Mouse (Mus musculus): Measurements from ENCODE around the gene Unc13d.
"Not testable (repeated sequence)": the region's sequence is repeated elsewhere in the genome, so short reads cannot be mapped to it uniquely, and the experiment has no call there.

Unc13d gene

DNA sequence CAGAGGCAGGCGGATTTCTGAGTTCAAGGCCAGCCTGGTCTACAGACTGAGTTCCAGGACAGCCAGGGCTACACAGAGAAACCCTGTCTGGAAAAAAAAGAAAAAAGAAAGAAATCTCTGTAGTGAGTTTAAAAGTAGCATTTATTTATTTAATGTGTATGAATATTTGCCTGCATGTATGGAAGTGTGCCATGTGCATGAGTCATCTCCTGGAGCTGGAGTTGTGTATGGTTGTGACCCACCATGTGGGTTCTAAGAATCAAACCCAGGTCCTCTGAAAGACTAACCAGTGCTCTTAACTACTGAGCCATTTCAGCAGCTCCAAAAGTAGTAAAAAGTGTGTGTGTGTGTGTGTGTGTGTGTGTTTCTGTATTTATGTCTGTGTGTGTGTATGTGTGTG lies 34.5 kb downstream of the Unc13d start:
- no peak for DNase-seq (ENCODE audit: low spot score)

DNA sequence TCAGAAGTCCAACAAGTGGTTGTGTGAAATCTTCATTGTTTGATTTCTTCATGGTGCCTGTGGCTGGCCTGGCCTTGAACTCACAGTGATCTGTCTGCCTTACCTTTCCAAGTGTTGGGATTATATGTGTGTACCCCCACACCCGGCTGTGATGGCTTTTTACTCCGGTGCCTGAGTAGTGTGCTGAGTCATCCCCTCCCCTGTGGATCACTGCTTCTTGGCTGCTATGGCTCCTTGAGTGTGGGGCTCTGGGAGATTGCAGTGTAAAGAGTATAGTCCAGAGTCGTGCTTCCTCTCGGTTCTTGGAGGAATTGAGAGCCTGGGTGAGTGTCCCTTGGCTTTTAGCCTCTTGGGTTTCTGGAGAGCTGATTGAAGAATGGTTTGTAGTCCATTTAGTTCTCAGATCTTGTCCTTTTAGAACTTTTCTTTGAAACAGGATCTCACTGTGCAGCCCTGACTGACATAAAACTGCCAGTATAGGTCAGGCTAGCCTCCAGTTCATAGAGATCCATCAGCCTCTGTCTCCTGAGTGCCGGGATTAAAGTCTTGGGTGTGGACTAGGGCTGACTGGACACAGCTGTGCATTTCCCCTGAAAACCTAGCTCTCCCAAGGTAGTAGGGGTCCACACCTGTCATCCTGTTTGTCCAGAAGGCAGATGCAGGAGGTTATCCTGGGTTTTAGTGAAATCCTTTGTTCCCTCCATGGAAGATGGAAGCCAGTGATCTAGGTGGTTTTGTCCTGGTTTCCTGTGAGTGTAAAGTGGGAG lies 35.2 kb downstream of the Unc13d start:
- no peak for DNase-seq (ENCODE audit: low spot score)

DNA sequence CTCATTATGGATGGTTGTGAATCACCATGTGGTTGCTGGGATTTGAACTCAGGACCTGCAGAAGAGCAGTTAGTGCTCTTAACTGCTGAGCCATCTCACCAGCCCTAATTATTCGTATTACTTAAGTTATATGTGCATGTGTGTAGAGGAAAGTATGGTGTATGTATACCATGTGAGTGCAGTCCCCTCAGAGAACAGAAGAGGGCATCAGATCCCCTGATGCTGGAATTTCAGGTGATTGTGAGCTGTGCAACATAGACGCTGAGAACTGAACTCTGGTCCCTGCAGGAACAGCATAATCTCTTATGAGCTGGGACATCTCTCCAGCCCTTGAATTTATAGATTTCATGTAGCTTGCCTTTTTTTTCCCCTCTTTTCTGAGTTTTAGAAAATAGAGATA lies 35.9 kb downstream of the Unc13d start:
- no peak for DNase-seq (ENCODE audit: low spot score)

DNA sequence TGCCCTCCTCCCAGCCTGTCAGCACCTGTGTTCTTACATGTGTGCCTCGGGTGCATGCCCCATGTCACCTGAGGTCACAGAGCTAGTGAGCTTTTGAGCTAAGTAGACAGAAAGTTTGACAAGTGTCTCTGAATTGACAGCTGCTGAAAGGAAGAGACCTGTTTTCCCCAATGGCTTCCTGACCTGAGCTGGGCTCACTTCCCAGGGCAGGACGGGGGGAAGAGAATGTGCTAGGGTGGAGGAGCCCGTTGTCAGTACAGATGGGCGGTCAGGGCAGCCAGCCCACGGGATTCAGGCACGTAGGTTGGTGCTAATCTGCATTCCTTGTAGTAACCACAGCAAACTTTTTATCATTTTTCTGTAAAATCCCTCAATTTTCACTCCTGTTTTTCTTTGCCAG lies 37.2 kb downstream of the Unc13d start:
- DNase-seq (ENCODE audit: low spot score), result no peak

DNA sequence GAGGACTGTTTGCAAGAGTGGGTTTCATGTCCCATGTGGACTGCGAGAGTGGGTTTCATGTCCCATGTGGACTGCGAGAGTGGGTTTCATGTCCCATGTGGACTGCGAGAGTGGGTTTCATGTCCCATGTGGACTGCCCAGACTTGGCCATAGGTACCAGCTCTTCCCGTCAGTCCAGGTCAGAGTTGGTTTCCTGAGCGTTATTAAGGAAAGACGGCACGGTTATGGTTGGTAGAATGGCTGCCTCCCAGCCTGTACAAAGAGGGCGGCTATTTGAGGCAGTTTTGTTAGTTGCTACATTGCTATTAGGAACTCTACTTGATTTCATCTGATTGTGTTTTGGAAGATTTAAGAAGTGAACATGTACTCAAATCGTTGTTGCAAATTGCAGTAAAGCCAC lies 39.9 kb downstream of the Unc13d start:
- DNase-seq (ENCODE audit: low spot score), result no peak

DNA sequence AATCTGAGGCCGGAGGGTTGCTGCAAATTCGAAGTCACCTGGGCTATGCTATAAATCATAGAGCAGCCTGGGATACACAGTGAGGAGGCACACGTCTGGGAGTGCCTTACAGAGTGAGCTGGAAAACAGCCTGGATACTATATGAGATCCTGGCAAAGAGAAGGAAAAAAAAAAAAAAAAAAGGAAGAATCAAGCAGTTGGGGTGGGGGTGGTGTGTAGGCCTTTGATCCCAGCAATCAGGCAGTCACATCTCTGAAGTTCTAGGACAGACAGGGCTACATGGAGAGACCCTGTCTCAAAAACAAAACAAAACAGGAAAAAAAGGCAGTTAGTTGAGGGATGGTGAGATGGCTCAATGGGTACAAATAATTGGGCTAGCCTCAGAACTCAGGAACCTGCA lies 41.1 kb downstream of the Unc13d start:
- no peak for DNase-seq (ENCODE audit: low spot score)

DNA sequence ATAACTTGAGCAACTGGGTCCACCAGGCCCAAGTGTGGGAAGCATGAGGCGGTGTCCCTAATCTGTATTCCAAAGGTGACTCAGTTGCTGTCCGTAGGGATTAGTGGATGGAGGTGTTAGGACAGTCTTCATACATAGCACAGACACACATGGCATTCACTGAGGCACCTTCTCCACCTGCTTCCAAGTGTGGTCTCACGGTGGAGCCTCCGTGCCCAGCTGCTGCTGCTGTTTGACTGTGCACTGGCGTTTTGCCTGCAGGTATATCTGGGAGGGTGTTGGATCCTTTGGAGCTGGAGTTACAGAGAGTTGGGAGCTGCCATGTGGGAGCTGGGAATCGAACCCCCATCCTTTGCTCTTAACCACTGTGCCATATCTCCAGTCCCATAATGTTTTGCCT lies 43.2 kb downstream of the Unc13d start:
- DNase-seq (ENCODE audit: low spot score), result no peak

DNA sequence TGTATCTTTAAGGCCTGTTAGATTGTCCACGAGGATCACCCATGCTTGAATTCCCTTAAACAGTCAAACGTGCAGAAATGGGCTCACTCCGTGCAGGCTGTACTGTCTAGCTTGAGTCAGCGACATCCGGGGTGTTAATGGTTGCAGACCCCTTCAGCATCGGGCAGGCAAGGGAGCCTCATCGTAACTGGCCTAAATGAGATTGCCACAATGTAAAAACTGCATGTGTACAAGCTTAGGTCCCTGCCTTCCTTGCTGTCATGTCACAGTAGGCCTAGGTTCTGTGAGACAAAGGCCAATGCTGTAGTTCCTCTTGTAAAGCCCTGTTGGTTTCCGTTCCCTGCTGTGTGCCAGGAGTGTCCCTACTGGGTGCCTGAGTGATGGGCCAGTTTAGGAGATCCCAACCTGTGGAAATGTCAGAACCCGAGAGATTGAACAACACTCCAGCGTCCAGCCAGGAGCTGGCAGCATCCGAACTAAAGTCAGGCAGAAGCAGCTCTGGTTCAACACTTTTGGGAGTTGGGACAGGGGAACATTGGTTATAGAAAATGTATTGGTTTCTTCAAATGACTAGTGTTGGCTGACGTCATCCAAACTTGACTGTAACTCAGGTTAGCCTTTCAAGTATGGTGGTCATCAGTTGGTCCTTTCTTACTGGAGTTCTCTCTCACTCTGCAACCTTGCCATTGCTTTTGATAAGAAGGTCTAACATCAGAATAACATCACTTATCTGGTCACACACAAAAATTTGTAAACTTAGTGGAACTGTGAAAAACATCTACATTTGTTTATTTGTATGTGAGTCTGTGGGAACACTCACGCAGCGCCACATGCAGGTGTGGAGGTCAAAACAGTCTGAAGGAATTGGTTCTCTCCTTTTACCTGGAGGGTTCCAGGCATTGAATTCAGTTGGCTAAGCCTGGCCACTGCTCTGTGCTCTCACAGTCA lies 46.6 kb downstream of the Unc13d start:
- DNase-seq (ENCODE audit: low spot score), result no peak

DNA sequence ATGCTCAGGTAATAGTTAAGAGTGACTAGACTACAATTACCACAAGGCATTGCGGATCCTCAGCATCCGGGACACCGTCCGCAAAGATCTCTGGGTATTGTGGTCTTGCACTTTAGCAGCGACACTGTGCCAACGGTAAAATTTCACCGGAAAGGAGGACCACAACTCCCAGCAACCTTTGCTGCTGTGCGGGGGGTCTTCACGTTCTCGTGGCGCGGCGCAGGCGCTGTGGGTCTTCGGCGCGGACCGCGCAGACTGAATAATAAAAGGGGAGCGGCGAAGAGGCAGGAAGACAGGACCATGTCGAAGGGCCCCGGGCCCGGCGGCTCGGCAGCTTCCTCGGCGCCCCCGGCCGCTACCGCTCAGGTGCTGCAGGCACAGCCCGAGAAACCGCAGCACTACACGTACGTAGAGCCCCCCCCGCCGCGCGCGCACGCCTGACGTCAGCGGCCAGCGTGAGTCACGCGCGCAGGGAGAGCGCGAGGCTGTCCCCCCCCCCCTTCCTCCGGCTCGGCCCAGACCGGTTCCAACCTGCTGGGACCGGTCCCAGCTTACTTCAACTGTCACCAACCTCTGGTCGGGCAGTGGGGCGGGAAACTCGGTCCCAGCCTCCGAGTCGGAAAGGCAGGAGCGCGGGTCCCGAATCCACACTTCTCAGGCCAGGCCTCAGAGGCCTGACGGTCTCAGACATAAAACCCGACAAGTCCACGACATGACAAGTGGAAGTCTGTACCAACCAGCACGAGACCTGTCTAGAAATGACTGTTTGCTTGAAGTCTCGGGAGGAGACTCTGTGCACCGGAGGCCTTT lies 47.5 kb downstream of the Unc13d start, which contains the start of gene Unk:
Gene Unk (plus strand): TSS at position 235 of the 810 bp plus-strand sequence.
- DNase-seq (ENCODE audit: low spot score), result peak; percentile 89

DNA sequence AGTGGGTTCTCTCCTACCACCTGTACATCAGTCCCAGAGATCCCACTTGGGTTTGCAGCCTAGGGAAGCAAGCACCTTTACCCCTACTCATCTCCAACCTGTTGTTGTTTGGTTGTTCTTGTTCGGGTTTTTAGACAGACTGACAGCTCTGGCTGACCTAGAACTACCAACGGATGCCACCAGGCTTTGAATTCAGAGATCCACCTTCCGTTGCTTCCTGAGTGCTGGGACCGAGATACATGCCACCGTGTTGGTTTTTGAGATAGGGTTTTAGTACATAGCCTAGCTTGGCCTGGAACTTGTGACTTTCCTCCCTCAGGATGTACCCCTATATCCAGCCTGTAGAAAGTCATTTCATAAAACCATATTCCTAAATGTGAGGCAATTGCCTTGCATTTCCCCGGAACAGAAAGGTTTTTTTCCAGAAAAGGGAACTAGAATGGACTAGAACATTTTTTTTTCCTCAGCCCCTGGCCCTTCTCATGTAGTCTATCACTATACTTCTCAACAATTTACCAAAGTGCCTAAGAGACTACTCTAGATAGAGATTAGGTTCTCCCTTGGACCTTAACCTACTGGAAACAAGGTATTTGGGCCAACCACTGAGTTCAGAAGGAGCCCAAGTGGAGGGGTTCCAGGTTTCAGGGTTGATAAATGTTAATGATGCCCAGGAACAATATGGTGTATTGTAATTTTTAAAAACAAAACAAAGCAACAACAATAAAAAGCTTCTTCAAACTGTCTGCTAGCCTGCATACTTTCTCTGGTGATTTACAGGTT lies 48.5 kb downstream of the Unc13d start:
- no peak for DNase-seq (ENCODE audit: low spot score)

DNA sequence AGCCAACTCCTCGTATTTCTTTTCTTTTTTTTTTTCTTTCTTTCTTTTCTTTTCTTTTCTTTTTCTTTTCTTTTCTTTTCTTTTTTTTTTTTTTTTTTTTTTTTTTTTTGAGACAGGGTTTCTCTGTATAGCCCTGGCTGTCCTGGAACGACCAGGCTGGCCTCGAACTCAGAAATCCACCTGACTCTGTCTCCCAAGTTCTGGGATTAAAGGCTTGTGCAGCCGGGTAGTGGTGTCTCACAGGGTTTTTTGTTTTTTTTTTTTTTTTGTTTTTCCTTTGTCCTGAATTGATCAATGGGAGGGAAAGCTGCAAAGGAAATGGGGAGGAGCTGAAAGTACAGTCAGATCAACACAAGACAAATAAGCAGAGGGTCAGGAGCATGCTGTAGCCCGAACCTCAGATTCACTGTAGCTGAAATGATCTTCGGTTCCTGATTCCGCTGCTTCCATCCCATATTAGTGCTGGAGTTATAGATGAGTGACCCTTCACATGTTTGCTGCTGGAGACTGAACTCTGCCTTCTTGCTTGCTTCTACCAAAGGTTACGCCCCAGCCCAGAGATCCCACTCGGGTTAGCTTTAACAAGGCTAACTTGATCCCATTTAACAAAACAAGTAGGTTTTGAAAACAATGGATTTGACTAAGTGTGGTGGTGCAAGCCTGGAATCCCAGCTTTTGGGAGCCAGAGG lies 49.4 kb downstream of the Unc13d start:
- no peak for DNase-seq (ENCODE audit: low spot score)

DNA sequence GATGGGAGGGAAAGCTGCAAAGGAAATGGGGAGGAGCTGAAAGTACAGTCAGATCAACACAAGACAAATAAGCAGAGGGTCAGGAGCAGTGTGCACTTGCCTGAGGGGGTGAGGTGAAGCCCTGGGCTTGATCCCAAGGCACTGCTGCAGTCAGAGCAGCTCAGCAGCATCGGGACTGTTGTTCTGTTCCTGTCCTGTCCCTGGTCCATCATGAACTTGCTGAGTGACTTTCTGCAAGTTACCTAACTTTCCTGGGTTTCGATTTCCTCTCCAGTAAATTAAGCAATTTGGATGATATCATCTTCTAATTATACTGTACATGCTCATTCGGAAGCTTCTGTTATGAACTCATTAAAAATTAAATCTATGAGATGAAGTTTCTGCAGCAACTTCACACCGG lies 50.0 kb downstream of the Unc13d start, which contains the start of gene H3f3b:
Gene H3f3b (minus strand): TSS at position 207 of the 400 bp plus-strand sequence.
- DNase-seq (ENCODE audit: low spot score), result no peak

DNA sequence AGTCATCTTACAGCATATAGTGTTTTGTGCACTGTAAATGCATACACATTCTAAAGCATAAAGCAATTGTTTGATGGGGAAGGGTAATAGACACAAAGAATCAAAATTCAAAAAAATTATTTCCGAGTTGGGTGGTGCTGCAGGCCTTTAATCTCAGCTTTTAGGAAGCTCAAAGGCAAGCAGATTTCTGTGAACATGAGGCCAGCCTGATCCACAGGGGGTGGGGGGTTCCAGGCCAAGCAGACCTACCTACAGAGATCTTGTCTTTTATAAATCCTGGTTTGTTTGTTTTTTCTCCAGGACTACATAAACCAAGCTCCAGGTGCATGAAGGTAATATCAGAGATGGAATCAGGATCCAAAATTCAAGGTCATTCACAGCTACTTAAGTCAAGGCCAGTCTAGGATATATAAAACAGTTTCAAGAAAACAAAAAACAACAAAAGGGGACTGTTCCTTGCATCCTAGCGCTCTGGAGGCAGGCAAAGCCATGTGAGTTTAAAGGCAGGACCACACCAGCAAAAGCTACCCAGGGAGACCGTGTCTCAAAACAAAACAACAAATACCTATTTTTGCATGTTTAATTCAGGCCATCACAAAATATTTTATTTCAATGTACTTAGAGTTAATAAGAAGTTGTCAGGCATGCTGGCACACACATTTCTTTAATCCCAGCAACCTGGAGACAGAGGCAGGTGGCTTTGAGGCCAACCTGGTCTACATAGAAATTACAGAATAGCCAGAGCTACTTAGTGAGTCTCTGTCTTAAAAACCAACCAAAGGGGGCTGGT lies 52.5 kb downstream of the Unc13d start:
- DNase-seq (ENCODE audit: low spot score), result no peak

DNA sequence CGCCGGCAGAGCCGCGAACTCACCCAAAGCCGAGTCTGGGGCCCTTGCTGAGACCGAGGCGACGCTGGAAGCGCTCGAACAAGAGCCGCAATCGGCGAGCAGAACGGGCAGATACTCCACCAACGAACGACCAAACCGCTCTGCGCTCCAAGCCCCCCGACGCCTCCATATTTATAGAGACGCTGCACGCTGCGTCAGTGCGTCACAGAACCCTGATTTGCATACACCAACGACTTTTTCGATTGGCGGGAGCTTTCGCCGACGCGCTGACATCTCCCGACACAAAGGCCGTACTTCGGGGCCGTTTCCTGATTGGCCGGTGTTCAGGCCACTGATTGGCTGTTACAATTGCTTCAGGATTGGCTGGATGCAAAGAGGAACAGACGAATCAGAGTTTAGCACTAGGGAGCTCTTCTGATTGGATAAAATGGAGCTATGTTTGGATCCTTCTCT lies 53.4 kb downstream of the Unc13d start:
- DNase-seq (ENCODE audit: low spot score), result peak; percentile 95

DNA sequence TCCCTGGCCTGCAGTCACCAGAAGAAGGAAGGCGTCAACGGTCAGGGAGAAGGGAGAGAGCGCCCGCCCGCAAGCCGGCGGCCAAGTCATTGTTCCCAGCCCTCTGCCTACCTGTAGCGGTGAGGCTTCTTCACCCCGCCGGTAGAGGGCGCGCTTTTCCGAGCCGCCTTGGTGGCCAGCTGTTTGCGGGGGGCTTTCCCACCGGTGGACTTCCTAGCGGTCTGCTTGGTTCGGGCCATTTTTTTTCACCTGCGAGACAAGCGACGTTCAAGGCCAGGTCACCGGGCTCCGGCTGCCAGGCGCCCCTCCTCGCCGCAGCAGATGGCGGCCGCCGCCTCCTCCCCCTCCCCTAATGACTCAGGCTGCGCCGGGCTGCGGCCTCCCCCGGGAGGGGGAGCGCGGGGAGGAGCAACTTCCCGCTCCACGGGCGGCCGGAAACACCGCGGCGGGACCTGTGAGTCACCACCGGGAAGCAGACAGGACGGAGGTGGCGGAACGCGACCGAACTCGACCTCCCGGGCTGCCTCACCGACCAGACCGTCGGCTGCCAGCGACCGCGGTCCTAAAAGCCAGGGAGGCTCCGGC lies 53.9 kb downstream of the Unc13d start:
- peak; percentile 74 for DNase-seq (ENCODE audit: low spot score)

DNA sequence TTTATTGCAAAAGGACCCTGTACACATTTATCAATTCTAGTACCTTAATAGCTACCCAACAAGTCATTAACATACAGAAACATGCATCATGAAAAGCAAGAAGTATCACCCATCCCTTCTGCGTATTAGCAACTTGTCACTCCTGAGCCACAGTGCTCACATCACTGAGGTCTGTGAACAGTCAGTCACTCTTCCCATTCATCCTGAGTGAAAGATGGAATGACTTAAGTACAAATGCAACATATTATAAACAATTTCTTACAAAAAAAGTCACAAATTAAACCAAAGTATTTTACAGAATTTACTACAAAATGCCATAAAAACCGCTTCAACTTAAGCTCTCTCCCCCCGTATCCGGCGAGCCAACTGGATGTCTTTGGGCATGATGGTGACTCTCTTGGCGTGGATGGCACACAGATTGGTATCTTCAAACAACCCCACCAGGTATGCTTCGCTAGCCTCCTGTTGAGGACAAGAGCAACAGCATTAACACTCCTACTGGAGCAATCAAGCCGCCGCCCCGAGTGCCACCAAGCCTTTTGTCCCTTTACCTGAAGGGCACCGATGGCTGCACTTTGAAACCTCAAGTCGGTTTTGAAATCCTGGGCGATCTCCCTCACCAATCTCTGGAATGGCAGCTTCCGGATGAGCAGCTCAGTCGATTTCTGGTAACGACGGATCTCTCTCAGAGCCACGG lies 54.5 kb downstream of the Unc13d start:
- not testable (repeated sequence) for DNase-seq (ENCODE audit: low spot score)

DNA sequence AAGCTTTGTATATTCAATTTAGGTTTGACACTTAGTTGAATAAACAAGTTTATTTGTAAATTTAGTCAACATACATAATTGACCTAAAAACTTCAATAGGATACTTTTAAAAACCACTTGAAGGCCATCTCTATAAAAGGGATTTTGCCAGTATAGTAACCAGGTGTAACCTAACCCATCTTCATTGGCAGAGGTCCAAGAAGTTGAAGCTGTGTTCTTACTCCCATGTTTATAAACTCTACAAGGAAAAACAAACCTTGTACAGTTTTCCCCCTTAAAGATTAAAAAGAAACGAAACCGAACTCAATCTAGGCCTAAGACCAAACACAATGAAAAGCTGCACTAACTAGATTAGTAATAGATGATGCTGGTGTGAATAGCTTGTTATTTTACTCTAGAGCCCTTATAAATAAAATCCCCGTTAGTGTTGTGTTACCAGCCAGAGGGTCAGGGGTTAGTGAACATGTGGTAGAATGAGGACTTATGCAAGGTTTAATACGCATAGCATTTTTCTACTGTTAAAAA lies 55.4 kb downstream of the Unc13d start:
- DNase-seq (ENCODE audit: low spot score), result no peak

Measured in urinary bladder, postnatal 25 days (tissue).